Mouse (Mus musculus): Measurements from ENCODE around the gene Kcnk1. TPM values are rescaled to one million over a fixed set of nuclear protein-coding genes. Genes with fewer than 3 reads are reported as not detected.
A peak's percentile ranks its signal among the peaks of the same experiment; 100 is the strongest.

Gene Kcnk1
- total RNA-seq, 2 experiments from 2014 or later, result 73.4 to 77.5 TPM

DNA sequence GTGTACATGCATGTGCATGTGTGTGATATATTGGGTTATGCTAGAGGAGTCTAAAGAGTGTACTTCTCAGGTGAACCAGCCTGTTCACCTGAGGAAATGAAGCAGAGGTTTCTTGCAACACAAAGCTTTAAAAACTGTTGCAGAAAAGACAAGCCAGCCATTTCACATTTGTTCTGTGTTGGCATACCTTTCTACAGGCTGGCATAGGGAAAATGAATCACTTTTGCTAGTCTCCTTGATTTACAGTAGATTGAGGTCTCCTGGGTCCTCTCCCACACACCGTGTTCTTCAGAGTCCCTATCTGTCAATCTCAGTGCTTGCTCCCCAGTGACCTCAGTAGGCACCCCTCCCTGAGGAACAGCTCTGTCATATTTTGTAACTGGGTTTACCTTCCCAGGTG lies 79.1 kb downstream of the Kcnk1 start:
- no peak overlapping the region for H3K4me3 ChIP-seq
- DNase-seq (ENCODE audit: low spot score in 2 of 2), result no peak
- H3K27ac ChIP-seq, result no peak overlapping the region
- no peak for TF ChIP-seq CTCF (conservative IDR thresholded peaks at IDR 0.05)

DNA sequence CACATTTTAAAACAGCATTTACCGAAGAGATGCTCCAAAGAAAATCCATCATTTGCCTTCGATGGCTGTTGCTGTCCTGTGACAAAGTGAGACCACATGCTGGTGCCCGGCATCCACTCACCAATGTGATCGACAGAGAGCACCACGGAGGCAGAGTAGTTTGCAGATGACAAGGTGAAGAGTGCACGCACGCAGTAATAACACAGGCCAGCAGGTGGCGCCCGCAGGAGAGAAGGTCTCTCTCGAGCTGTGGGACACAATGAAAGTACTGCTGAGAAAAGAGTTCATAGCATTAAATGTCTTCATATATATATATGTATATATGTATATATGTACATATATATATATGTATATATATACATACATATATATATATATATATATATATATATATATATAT lies 80.4 kb downstream of the Kcnk1 start:
- peak overlapping the region; percentile 18; the same call in 1 of the 2 replicates for H3K27ac ChIP-seq
- H3K4me3 ChIP-seq, result no peak overlapping the region; the same call in 1 of the 2 replicates
- peak; percentile 49 to 87 for DNase-seq (ENCODE audit: low spot score in 2 of 2)
- peak; percentile 91 for TF ChIP-seq CTCF (conservative IDR thresholded peaks at IDR 0.05)

Other genes starting within 250 kb of the Kcnk1 start
- gene Pcnx2, start 96.9 kb upstream of the Kcnk1 start, total RNA-seq (2021), result 10 to 100 TPM; 66.8 to 69.1 TPM
- 1 to 10 TPM; 1.5 to 1.7 TPM for gene Map3k21, start 84.7 kb upstream of the Kcnk1 start, total RNA-seq (2021)